Mouse (Mus musculus) thymus, adult 2 months (tissue): Measurements from ENCODE around the gene Stxbp5. TPM values are rescaled to one million over a fixed set of nuclear protein-coding genes. Genes with fewer than 3 reads are reported as not detected.
A peak's percentile ranks its signal among the peaks of the same experiment; 100 is the strongest.

Experiments used
- DNase-seq: peaks from one replicate; pipeline ENCODE4 v3.0.0; 2021
- H3K27ac ChIP-seq: fragments of 200-500 bp; 2 replicates; pipeline ENCODE4 v1.5.1; 2012; ENCODE audit warnings: low read length, control low read depth; ENCODE audit not compliant: control insufficient read depth, insufficient read depth
- H3K27me3 ChIP-seq: fragments of 200-500 bp; 2 replicates; pipeline ENCODE4 v1.6.1; 2012; ENCODE audit warnings: mild to moderate bottlenecking, low read length, moderate library complexity, mixed read lengths; ENCODE audit not compliant: control insufficient read depth, insufficient read depth
- H3K36me3 ChIP-seq: fragments of 200-500 bp; 2 replicates; pipeline ENCODE4 v1.6.1; 2012; ENCODE audit warnings: mild to moderate bottlenecking, low read length, moderate library complexity; ENCODE audit not compliant: control insufficient read depth, insufficient read depth
- H3K4me1 ChIP-seq: fragments of 200-500 bp; replicated peaks from 2 replicates; pipeline ENCODE4 v1.6.1; 2012; ENCODE audit warnings: low read length; ENCODE audit not compliant: control insufficient read depth, insufficient read depth
- H3K4me3 ChIP-seq: fragments of 200-500 bp; 2 replicates; pipeline ENCODE4 v1.5.1; 2012; ENCODE audit warnings: mild to moderate bottlenecking, low read length, control low read depth, moderate library complexity; ENCODE audit not compliant: control insufficient read depth, insufficient read depth
- CTCF ChIP-seq: fragments of 200-500 bp; IDR thresholded peaks from 2 replicates; pipeline ENCODE4 v1.5.1; 2012; ENCODE audit warnings: mild to moderate bottlenecking, control low read depth, low read length, moderate library complexity, borderline replicate concordance; ENCODE audit not compliant: control insufficient read depth, poor library complexity, insufficient read depth; ENCODE audit errors: extremely low read depth
- POLR2A ChIP-seq: fragments of 200-500 bp; IDR thresholded peaks from 2 replicates; pipeline ENCODE4 v1.6.1; 2012; ENCODE audit warnings: mild to moderate bottlenecking, low read length, control low read depth, moderate library complexity; ENCODE audit not compliant: control insufficient read depth, poor library complexity, insufficient read depth; ENCODE audit errors: extremely low read depth
- WGBS: fragments of 180-500 bp; shearing (Covaris S2); methylation state at CpG from one replicate; pipeline ENCODE4 v1.1.7; 2018; 5-methylcytosine and 5-hydroxymethylcytosine counted together
- polyA plus RNA-seq: library from polyadenylated mRNA; depleted of rRNA; stranded (reverse); fragments of >200 nt; gene quantifications from 2 replicates; pipeline ENCODE4 v1.2.3, GENCODE M21; 2012; rRNA removed

Stxbp5 gene
- 22.6 and 23.9 TPM in 2 replicates for polyA plus RNA-seq

- H3K4me1 ChIP-seq = peaks cover 3% of the 10 kb centered on the region
- H3K27me3 ChIP-seq = no peaks in the 10 kb centered on the region
- peak within 1 kb of the TSS; percentile 79 for H3K4me3 ChIP-seq
- under 1% methylated on average over 52 of the region's 52 CpGs for WGBS
- H3K36me3 ChIP-seq = no peaks in the 10 kb centered on the region
- H3K27ac ChIP-seq = peak within 1 kb of the TSS; percentile 46
- DNase-seq = peak; percentile 73
- TF ChIP-seq CTCF (0 out of 2 replicates have a peak, but pooled peaks have one; percentile 25), POLR2A (peak; percentile 76)
Measured at GRCm38 (mm10) chr10:9901071-9901696, at the start of gene Stxbp5. Gene Stxbp5, minus strand, starts transcription at chr10:9901079.

GRCm38 (mm10) chr10:9912395-9912794, 11.5 kb upstream of the Stxbp5 start:
- H3K36me3 ChIP-seq = no peaks in the 10 kb centered on the region
- no peak for DNase-seq
- WGBS = 94% methylated on average over 5 of the region's 5 CpGs
- no peak overlapping the region for H3K27ac ChIP-seq
- no peak for TF ChIP-seq CTCF
- no peaks in the 10 kb centered on the region for H3K27me3 ChIP-seq
- H3K4me1 ChIP-seq = 0 out of 2 replicates have a peak, but pooled peaks cover 3% of the 10 kb centered on the region
- H3K4me3 ChIP-seq = no peak overlapping the region

GRCm38 (mm10) chr10:9907919-9908502, 7.1 kb upstream of the Stxbp5 start:
- 22% methylated on average over 8 of the region's 8 CpGs for WGBS
- no peak for TF ChIP-seq POLR2A
- TF ChIP-seq CTCF = no peak
- Histone ChIP-seq H3K27me3 (no peaks in the 10 kb centered on the region), H3K4me3 (no peak overlapping the region), H3K36me3 (no peaks in the 10 kb centered on the region), H3K4me1 (0 out of 2 replicates have a peak, but pooled peaks cover 3% of the 10 kb centered on the region), H3K27ac (no peak overlapping the region)
- no peak for DNase-seq

- H3K4me1 ChIP-seq = 0 out of 2 replicates have a peak, but pooled peaks cover 3% of the 10 kb centered on the region
- no peaks in the 10 kb centered on the region for H3K36me3 ChIP-seq
- no peak overlapping the region for H3K27ac ChIP-seq
- H3K4me3 ChIP-seq = no peak overlapping the region
- DNase-seq = no peak
- 11% methylated on average over 2 of the region's 2 CpGs for WGBS
- no peak for TF ChIP-seq POLR2A
- no peak for TF ChIP-seq CTCF
- no peaks in the 10 kb centered on the region for H3K27me3 ChIP-seq
Measured at GRCm38 (mm10) chr10:9907519-9907918, 6.6 kb upstream of the Stxbp5 start.

DNA sequence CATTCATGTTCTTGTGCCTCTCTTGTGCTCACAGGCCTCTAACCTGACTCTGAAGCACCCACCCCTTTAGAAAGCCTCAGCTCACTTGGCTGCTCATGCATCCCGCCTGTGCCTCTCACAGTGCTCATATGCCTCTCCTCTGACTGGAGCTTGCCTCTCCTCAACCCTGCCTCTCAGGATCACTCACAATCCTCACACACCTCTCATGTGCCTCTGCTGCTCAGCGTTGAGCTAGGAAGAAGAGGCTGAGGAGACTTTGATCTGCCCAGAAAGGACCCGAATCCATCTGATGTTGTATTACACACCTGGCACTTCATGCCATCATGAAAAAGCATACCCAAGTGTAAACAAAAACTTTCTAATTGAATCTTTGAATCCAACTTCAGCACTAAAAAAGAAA, 5.3 kb upstream of the Stxbp5 start:
- Histone ChIP-seq H3K27ac (no peak overlapping the region), H3K27me3 (no peaks in the 10 kb centered on the region), H3K4me1 (0 out of 2 replicates have a peak, but pooled peaks cover 3% of the 10 kb centered on the region), H3K4me3 (no peak overlapping the region), H3K36me3 (no peaks in the 10 kb centered on the region)
- WGBS = 58% methylated on average over 3 of the region's 3 CpGs
- DNase-seq = no peak
- TF ChIP-seq POLR2A = no peak

- Histone ChIP-seq H3K27ac (peak overlapping the region; percentile 46), H3K27me3 (no peaks in the 10 kb centered on the region), H3K4me1 (peaks cover 3% of the 10 kb centered on the region), H3K4me3 (peak overlapping the region; percentile 79), H3K36me3 (no peaks in the 10 kb centered on the region)
- TF ChIP-seq CTCF (no peak), POLR2A (no peak)
- peak; percentile 80 for DNase-seq
- under 1% methylated on average over 16 of the region's 16 CpGs for WGBS
Measured at GRCm38 (mm10) chr10:9901697-9902239, 889 bp upstream of the Stxbp5 start.
